Mouse (Mus musculus) embryo, embryonic 9.5 days (tissue): ENCODE results near the gene Ndrg2.
"Not testable (repeated sequence)": the region's sequence is repeated elsewhere in the genome, so short reads cannot be mapped to it uniquely, and the experiment has no call there.

ENCODE experiments used
- DNase-seq: peaks from one replicate; pipeline ENCODE4 v3.0.0-alpha.2; 2017; ENCODE audit errors: extremely low spot score

The Ndrg2 gene

GRCm38 (mm10) chr14:51913960-51914762 is at the start of gene Ndrg2:
Gene Ndrg2, minus strand, starts transcription at chr14:51914158.
- DNase-seq: peak; percentile 50

GRCm38 (mm10) chr14:51960316-51960715 is 46.4 kb upstream of the Ndrg2 start:
- no peak for DNase-seq

- no peak for DNase-seq
These were observed 29.4 kb upstream of the Ndrg2 start for GRCm38 (mm10) chr14:51943336-51943735.

- no peak for DNase-seq
These were observed 28.3 kb upstream of the Ndrg2 start for GRCm38 (mm10) chr14:51942236-51942635.

- no peak for DNase-seq
These were observed 27.6 kb upstream of the Ndrg2 start for GRCm38 (mm10) chr14:51941577-51941976.

- DNase-seq: peak; percentile 42
These were observed 27.1 kb upstream of the Ndrg2 start for GRCm38 (mm10) chr14:51940944-51941560.

GRCm38 (mm10) chr14:51939005-51939404 is 25.0 kb upstream of the Ndrg2 start:
- no peak for DNase-seq

- DNase-seq: no peak
These were observed 18.4 kb upstream of the Ndrg2 start for GRCm38 (mm10) chr14:51932092-51933020.

- peak; percentile 59 for DNase-seq
These were observed 16.9 kb upstream of the Ndrg2 start for GRCm38 (mm10) chr14:51930824-51931223.

GRCm38 (mm10) chr14:51929968-51930367 is 16.0 kb upstream of the Ndrg2 start:
- DNase-seq: no peak

GRCm38 (mm10) chr14:51929309-51929943 is 15.5 kb upstream of the Ndrg2 start:
- DNase-seq: no peak

GRCm38 (mm10) chr14:51926930-51927329 is 13.0 kb upstream of the Ndrg2 start:
- DNase-seq: not testable (repeated sequence)

- DNase-seq: no peak
These were observed 9.5 kb upstream of the Ndrg2 start for GRCm38 (mm10) chr14:51923492-51923891.

- no peak for DNase-seq
These were observed 9.0 kb upstream of the Ndrg2 start for GRCm38 (mm10) chr14:51922910-51923309.

GRCm38 (mm10) chr14:51922571-51922865 is 8.6 kb upstream of the Ndrg2 start, which contains the start of gene Rnase13:
Gene Rnase13, minus strand, starts transcription at chr14:51922773.
- DNase-seq: no peak

- no peak for DNase-seq
These were observed 8.0 kb upstream of the Ndrg2 start for GRCm38 (mm10) chr14:51921759-51922570.

- DNase-seq: no peak
These were observed 5.0 kb upstream of the Ndrg2 start for GRCm38 (mm10) chr14:51918966-51919365.

- no peak for DNase-seq
These were observed 4.2 kb upstream of the Ndrg2 start, which contains the start of gene Tppp2 for GRCm38 (mm10) chr14:51918125-51918524. Gene Tppp2, plus strand, starts transcription at chr14:51918425.

- DNase-seq: no peak
These were observed 2.6 kb upstream of the Ndrg2 start for GRCm38 (mm10) chr14:51916539-51916938.

GRCm38 (mm10) chr14:51915030-51915429 is 1.1 kb upstream of the Ndrg2 start:
- DNase-seq: no peak
